Mouse (Mus musculus) lung, postnatal 4 days (tissue): ENCODE measurements around the gene Npff.

Source experiments
- DNase-seq, 2 experiments: peaks; one replicate each; pipeline ENCODE4 v3.0.0; 2021

Gene Npff

DNA sequence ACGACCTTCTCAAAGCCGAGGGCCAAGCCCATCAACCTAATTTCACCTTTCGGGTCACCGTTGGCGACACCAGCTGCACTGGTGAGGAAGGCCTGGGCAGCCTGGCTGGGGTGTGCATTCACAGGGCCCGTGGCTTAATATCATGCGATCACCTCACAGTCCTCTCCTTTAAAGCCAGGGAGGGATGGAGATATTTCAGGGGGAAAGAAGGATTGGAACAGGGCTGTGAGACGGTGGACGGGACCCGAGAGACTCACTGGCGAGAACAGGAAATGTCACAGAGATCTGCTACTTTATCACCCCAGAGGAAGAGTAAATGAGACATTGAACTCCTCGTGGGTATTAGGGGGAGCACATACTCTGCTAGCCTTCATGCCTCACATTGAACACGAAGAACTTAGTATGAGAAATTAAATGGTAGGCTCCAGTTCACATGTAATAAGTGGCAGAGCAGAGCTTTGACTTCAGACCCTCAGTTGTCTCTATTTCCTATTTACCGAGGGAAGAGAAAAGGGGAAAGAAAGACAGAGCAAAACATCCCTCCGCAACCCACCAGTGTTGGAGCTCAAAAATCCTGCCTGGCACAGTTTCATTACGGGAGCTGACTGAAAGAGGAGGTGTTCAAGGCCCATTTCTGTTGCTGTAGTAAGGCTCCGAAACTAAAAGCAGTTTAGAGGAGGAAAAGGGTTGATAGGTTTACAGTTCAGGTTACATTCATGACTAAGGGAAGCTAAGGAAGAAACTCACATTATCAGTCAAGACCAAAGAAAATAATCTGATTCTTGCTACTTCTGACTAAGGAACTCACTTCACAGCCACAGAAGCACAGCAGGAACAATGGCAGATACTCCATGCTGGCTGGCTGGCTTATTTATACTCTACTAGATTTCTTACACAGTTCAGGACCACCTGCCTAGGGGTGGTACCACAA is 5.3 kb downstream of the Npff start:
- no peak for DNase-seq

DNA sequence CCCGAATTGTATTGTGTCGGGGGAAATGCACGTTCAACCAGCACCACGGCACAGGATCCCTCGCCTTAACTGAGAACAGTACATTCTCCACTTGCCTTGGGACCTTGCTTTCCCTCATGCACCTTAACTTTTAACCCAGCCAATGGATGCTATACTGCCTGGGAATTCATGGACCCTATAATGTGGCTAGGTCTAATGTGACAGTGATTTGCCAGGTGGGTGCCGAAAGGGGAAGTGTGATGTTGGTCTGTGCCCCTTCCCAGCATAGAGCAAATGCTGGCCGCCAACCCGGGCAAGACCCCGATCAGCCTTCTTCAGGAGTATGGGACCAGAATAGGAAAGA is 5.9 kb downstream of the Npff start:
- no peak for DNase-seq

DNA sequence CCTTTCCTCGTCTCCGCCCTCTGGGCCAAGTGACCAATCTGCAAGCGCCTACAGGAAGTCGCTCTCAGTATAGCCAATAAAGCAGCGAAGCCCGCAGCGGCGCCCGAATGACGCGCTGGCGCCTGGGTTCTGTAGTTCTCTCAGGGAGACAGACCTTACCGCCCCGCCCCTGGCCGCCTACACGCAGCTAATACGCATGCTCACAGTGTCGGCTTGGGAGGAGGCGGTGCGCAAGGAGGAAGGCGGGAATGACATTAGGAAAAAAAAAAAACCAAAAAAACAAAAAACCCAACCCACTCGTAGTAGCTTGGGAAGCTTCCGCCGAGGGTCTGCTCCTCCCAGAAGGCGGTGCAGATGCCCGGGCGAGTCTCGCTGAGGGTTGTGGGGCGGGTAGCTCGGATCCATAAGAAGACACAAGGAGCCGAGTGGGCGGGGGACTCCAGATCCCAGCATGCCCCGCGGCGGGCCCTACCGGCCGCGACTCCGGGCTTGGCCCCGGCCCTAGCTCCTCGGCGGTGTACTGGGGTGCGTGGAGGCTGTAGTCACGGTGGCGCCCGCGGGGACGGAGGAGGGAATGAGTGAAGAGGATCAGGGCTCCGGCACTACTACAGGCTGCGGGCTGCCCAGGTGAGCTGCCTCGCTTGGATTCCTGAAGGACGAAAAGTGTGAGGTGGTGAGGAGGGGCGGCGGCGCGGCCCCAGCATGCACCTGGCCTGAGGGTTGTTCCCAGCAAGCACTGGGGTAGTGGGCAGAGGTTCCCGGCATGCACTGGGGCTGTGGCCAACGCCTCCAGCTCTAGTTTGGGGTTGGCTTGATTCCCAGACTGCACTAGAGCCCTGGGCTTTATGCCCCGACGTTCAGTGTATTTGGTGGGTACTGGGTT is 6.5 kb downstream of the Npff start, which contains the start of gene Tarbp2:
Gene Tarbp2 (plus strand): TSS at position 217 of the 883 bp plus-strand sequence.
- peak; percentile 99 to 100 for DNase-seq

DNA sequence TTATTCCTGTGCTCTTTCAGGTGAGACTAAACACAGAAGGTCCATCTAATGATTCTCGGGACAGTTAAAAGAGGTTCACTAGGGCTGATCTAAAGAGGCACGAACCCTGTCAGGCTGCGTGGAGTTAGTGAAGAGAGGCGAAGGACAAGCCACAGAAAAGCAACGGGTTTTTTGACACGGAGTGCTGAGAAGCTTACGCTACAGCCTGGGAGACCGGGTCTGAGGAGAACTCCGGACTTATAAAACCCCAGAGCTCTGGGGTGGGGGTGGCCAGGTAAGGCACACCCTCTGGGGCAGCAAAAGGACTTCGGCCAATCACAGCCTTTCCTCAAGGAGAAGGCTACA is 7.1 kb downstream of the Npff start:
- DNase-seq = no peak

DNA sequence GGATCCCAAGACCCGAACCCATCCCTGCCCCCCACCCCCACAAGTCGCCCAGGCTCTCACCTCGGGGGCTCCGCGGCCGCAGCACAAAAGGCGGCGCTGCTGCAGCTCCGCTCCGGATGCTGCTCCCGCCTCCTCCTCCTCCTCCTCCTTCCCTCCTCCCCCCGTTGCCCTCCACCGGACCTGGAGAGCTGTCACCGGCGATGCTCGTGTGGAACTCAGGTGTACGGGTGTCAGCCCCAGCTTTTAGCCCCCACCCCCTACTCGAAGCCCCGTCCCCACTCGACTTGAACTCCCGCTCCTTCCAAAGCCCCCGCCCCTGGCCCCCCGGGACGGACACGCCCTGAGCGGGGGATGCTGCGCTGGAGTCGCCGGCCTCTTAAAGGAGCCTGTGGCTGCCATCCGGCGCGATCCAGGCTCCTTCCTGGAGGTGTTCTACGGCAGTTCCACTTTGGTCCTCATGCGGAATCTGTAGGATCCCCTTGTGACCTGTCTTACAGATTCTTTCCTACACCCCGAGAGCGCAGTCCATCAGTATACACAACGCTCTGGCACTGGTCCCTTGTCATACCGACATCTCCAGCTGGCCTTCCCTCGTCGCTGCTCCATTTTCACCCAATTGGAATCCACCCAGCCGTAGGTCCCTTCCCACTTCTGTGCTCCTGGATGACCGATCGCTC is 7.9 kb downstream of the Npff start, which contains the start of gene Map3k12:
Gene Map3k12 (minus strand): TSS at position 337 of the 677 bp plus-strand sequence.
- DNase-seq = peak; percentile 74 to 77

DNA sequence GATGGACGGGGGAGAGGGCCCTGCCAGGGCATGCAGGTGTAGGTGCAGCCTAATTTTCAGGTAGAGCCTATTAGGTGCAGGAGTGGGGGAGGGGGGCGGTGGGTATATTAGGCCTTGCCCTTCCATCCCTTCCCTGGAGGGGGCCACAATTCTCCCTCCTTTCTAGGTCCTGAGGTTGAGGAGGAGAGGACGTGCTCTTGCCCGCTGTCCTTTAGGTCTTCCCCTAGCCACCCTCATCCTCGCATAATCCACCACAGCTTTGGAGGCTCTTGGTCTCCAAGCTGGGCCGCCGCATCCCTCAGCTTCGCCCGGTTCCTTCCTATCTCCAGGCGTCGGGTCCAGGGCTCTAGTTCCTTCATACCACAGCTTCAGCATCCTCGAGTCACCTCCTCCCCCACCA is 8.4 kb downstream of the Npff start:
- DNase-seq = no peak

DNA sequence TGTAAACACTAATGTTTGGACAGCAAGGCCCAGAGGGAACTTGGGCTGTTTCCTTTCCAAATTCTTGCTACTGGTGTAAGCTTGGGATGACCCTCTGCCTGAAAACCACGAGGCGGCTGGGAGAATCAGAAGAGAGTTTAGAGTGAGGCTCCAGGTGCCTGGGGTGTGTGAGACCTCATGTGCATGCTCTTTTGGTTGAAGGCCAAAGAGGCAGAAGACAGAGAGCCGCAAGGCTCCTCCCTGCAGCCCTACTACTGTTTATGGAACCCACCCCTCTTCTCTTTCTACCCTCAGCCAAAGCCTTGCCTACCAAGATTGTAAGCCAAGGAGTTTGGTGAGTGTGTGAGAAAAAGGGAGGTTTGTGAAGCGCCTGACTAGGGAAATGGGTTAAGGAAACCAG is 9.0 kb downstream of the Npff start:
- no peak for DNase-seq

DNA sequence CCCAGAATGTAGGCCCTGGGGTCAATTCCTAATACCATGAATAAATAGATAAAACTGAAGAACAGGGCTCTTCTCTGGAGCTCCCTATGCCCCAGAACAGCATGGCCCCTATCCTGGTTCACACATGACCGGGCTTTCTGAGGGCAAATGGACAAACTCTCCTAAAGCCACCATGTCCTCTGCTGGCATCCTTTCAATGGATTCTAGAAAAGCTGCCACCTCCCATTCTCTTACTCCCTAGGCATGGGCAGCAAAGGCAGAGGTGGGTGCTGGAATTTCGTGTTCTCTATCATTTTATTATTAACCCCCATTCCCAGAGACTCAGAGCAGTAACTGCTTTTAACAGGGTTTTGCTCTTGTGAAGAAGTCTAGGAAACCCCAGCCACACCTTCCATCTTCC is 9.5 kb downstream of the Npff start:
- DNase-seq = no peak

DNA sequence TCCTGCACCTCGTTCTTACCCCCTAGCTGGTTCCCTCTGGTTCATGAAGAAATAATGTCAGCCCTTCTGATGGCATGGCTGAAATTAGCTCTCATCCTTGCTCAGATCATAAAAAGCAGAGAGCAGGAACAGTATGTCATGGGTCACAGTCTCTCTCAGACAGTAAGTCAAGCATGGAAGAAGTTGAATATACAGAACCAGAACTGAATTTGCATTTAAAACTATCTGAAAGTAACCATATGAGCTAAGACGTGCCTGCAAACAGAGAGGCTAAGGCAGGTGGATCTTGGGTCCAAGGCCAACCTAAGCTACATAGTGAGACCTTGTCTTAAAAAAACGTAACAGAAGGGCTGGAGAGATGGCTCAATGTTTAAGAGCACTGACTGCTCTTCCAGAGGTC is 11.7 kb downstream of the Npff start:
- DNase-seq = no peak

DNA sequence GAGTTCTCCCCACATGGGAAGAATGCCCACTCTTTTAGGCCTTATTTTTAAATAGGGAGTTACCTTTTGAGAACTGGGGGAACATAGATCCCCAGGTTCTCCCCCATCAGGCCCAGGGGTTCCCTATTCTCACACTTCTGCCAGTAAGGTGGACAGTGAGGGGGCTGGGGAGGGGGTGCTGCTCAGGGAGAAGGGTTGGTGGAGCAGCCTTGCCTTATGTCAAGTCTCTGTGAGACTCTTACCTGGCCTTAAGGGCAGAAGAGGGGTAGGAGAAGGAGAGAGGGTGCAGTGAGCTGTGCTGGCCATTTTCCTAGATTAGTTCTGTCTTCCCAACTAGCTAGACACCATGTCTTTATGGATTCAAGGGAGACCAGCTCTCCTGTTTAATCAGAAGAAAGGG is 12.3 kb downstream of the Npff start:
- DNase-seq = no peak

DNA sequence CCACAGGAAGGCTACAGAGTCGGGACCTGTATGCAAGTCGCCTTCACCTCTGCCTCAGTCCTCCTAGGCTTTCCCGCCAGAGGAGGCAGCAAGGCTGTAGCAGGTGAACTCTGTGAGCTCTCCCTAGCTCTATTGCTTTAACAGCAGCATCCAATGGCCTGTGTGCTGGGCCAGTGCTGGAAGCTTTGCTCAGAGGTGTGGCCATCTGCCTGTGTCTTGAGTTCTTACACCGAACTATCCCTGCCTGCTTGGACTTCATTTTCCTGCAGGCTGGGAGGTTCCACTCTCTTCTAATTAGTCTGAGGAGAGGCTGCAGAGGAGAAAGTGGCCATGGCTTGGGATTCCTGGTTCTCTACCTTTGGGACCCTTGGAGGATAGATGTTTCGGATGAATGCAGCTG is 12.7 kb downstream of the Npff start:
- DNase-seq = no peak

DNA sequence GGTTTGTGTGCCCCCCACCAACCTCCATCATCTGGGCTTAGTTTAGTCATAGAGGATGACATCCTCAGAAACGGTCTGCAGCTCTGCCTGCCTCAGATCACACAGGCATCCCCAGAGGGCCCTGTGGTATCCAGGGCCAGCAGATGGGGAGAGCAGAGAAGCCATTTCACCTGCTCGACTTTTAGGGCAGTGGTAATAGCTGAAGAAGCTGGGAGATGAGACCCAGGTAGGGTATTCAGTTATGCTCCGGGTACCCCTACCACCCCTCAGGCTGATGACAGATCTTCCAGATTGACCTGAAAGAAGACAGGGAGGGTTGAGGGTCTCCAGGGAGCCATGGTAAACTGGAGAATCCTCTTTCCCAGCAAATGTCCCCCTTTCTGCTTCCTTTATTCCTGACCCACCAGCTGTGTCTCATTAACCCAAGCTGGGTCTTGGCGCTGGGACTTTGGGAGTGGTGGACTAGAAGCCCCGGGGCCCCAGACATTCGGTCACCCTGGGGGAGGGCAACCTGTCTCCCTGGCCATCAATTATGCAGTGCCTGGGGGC is 13.4 kb downstream of the Npff start:
- DNase-seq = no peak

DNA sequence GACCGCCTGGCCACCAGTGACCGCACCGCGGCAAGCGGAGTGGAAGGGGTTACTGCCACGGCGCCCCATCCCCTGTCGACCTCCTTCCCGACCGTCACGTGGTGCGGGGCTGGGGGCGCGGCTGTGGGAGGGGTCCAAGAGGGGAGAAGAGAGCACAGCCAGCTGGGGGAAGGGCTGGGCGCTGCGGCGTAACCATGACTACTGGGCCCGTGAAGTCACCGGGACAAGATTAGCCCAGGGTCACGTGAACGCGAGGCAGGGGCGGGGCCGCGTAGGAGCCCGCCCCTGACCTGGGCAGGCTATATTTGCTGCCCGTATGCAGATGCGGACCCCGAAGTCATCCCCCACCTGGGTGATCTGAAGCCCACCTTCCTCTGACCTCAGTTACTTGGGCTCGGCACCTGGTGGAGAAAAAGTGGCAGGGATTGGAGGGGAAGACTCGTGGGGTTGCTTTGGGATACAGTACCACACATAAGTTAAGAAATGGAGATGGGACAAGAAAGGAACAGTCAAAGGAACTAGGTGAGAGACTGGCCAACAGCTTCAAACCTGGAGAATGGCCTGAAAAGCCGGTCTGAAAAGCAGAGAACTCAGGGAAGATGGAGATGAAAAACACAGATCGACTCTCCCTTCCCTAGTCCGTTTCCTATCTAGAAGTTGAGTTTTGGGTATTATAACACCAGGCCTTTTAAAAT is 14.0 kb downstream of the Npff start:
- peak; percentile 87 to 91 for DNase-seq

DNA sequence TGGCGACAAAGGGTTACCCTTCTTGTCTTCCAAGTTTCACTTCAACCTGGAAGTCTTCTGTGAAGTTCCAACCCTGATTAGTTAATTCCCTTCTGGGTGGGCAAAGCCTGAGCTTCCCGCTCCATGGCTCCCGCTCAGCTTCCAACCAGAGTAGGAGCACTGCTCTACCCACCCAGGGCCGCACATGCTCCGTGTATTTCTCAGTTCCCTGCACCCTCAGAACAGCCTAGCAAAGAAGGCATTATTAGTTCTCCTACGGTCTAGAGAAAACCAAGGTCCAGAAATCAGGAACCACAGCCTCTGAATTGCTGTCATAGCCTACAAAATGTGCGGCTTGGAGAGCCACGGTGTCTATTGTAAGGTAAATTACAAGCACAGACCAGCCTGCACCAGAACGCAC is 14.6 kb downstream of the Npff start:
- DNase-seq = no peak

DNA sequence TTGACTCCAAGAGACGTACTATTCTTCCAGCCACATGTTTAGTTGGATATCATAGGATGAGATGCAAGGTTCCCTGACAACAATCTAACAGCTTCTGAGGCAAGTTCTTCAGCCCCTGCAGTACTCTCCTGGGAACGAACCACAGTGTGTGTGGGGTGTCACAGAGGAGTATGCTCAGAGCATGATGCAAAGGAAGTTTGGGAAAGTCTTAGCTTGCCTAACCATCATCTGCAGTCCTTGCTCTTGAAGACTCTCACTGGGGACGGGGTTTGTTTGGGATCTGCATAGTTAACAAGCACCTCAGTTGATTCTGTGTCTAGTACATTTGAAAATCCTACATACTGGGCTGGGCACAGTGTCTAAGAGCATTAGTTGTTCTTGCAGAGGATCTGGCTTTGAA is 16.4 kb downstream of the Npff start:
- no peak for DNase-seq

DNA sequence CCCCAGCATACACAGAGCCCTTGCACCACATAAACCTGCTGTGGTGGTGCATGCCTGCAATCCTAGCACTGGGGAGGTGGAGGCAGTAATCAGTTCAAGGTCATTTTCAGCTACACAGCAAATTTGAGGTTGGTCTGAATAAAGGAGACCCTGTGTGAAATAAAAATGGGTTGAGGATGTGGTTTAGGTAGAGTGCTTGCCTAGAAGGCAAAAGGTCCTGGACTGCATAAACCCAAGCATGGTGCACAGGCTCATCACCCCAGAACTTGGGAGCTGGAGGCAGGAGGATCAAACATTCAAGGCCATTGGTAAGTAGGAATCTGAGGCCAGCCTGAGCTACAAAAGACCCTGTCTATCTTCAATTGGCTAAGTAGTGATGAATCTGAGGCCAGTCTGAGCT is 17.2 kb downstream of the Npff start:
- DNase-seq = no peak

DNA sequence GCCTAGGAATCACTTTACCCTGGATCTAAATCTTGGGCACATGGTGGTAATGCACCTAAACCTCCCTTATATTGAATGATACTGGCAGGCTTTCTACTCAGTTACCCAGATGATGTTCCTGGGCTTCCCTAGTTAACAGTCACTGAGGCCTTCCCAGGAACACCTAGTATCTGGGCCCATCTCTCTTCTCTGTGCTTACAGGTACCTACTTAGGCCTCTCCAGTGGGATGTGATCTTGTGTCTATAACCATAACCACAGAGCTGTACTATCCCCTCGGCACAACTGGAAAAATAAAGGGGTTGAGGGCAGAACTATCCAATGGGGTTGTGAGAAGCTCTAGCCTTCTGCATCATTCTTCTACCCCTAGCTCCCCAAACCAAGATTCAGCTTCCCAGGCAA is 17.9 kb downstream of the Npff start:
- DNase-seq = no peak

DNA sequence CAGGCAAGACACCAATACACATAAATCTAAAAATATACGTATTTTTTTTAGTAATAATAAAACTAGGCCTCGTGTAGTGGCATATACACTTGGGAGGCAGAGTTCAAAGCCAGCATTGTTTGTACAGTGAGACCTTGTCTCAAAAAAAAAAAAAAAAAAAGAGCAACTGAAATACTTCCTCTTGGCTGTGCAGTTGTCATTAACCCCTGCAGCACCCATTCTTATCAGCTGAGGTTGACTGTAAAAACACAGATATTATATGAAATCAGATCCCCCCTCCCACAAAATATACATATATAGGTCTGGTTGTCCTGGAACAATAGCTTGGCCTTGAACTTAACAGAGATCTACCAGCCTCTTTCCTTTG is 18.3 kb downstream of the Npff start:
- DNase-seq = no peak

DNA sequence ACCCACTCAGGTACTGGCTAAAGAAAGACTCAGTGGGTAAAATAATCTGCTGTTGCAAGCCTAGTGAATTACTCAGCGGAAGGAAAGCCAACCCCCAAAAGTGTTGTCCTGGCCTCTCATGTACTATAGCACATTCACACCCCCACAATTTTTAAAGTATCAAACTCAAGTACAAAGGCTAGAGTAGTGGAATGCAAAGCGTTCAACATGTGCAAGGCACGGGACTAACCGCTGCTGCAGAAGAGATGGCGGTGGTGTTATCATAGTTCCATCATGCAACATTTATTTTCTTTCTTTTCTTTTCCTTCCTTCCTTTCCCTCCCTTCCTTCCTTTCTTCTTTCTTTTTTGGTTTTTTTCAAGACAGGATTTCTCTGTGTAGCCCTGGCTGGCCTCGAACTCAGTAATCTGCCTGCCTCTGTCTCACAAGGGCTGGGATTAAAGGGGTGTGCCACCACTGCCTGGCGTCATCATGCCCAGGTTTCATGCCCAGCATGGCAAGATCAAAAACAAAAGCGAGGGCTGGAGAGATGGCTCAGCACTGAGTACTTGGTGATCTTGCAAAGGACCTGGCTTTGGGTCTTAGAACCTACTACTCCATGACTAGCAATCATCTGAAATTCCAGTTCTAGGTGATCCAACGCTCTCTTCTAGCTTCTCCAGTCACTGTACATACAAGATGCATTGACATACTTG is 18.8 kb downstream of the Npff start:
- no peak for DNase-seq

DNA sequence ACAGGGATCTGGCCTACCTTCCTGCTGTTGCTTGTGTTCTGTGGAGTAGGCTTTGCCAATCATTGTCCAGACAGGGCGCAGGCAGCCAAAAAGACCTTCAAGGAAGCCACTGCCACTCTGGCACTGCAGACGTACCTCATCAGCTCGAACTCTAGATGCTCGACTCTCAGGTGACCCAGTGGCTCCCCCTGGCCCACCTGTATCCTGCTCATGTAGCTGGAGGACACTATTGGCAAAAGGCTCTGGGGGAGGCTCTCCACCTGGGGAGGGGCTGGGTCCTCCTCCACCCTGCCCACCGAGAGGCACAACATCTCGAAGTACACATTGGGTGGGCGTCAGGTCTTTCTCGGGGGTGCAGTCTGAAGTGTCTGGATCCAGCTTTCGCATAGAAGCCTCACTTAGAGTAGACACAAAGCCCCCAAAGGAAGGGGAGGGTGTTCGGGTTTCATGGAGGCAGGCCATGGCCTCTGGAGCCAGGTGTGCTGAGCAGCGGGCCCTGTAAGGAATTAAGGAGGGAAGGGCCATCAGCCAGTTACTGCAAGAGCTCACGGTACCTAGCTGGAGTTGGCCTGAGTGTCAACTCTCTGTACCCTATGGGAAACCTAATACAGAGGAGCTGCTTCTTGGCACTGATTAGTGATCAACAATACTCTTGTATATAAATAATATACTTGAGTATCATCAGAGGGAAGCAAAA is 19.5 kb downstream of the Npff start:
- no peak for DNase-seq
